Mouse (Mus musculus): ENCODE data around the gene Gm21981. TPM values are rescaled to one million over a fixed set of nuclear protein-coding genes. Genes with fewer than 3 reads are reported as not detected.
A peak's percentile ranks its signal among the peaks of the same experiment; 100 is the strongest.

The Gm21981 gene
- polyA plus RNA-seq, 1 experiment from 2014 or later = 0.13 TPM

GRCm38 (mm10) chr17:47682836-47683235, 11.4 kb downstream of the Gm21981 start:
- no peaks in the 10 kb centered on the region for H3K27me3 ChIP-seq
- no peak overlapping the region for H3K4me2 ChIP-seq
- no peak overlapping the region for H3K27ac ChIP-seq
- H3K36me3 ChIP-seq = peaks cover 70% of the 10 kb centered on the region
- H3K9me3 ChIP-seq = no peaks in the 10 kb centered on the region
- ATAC-seq (ENCODE audit: insufficient number of reproducible peaks, low FRiP score, low TSS enrichment, low read depth) = no peak
- no peak overlapping the region for H3K4me3 ChIP-seq
- H3K9ac ChIP-seq = no peak overlapping the region
- peaks cover 13% of the 10 kb centered on the region for H3K4me1 ChIP-seq
- 72% methylated on average over 4 of the region's 4 CpGs for WGBS

- no peak overlapping the region for H3K4me3 ChIP-seq
- H3K36me3 ChIP-seq = peaks cover 56% of the 10 kb centered on the region
- no peak for ATAC-seq (ENCODE audit: insufficient number of reproducible peaks, low FRiP score, low TSS enrichment, low read depth)
- H3K27me3 ChIP-seq = no peaks in the 10 kb centered on the region
- no peak overlapping the region for H3K4me2 ChIP-seq
- no peaks in the 10 kb centered on the region for H3K9me3 ChIP-seq
- WGBS = 84% methylated on average over 5 of the region's 5 CpGs
- H3K9ac ChIP-seq = no peak overlapping the region
- no peak overlapping the region for H3K27ac ChIP-seq
- H3K4me1 ChIP-seq = no peaks in the 10 kb centered on the region
Measured at GRCm38 (mm10) chr17:47678702-47679101, 15.6 kb downstream of the Gm21981 start.

- Histone ChIP-seq H3K9ac (no peak overlapping the region), H3K27ac (no peak overlapping the region), H3K27me3 (peaks cover 2% of the 10 kb centered on the region), H3K4me2 (no peak overlapping the region), H3K4me1 (peaks cover under 1% of the 10 kb centered on the region; the same call in 1 of the 2 replicates), H3K4me3 (no peak overlapping the region), H3K9me3 (no peaks in the 10 kb centered on the region), H3K36me3 (peaks cover 53% of the 10 kb centered on the region)
- ATAC-seq (ENCODE audit: insufficient number of reproducible peaks, low FRiP score, low TSS enrichment, low read depth) = no peak
- 91% methylated on average over 5 of the region's 5 CpGs for WGBS
Measured at GRCm38 (mm10) chr17:47678238-47678637, 16.0 kb downstream of the Gm21981 start.

- H3K4me3 ChIP-seq = no peak overlapping the region
Measured at GRCm38 (mm10) chr17:47676581-47676980, 17.7 kb downstream of the Gm21981 start.

GRCm38 (mm10) chr17:47672311-47673111, 21.7 kb downstream of the Gm21981 start:
- peak overlapping the region; percentile 45 for H3K4me3 ChIP-seq
- ATAC-seq (ENCODE audit: insufficient number of reproducible peaks, low FRiP score, low TSS enrichment, low read depth) = peak; percentile 65; the same call in 1 of the 2 replicates
- H3K27me3 ChIP-seq = peaks cover 20% of the 10 kb centered on the region
- H3K9ac ChIP-seq = 0 out of 2 replicates have a peak overlapping the region, but pooled peaks have one; percentile 31
- H3K9me3 ChIP-seq = no peaks in the 10 kb centered on the region
- 4% methylated on average over 66 of the region's 68 CpGs for WGBS
- peak overlapping the region; percentile 22; the same call in 1 of the 2 replicates for H3K27ac ChIP-seq
- peaks cover 14% of the 10 kb centered on the region for H3K4me1 ChIP-seq
- H3K4me2 ChIP-seq = peak overlapping the region; percentile 81
- H3K36me3 ChIP-seq = peaks cover 13% of the 10 kb centered on the region; the same call in 1 of the 2 replicates

More at GRCm38 (mm10) chr17:47676581-47676980, 17.7 kb downstream of the Gm21981 start:
- H3K4me1 ChIP-seq = peaks cover 14% of the 10 kb centered on the region
- H3K9ac ChIP-seq = no peak overlapping the region
- peaks cover 13% of the 10 kb centered on the region for H3K27me3 ChIP-seq
- H3K4me2 ChIP-seq = no peak overlapping the region
- H3K9me3 ChIP-seq = no peaks in the 10 kb centered on the region
- 22% methylated on average over 9 of the region's 9 CpGs for WGBS
- ATAC-seq (ENCODE audit: insufficient number of reproducible peaks, low FRiP score, low TSS enrichment, low read depth) = no peak
- peaks cover 44% of the 10 kb centered on the region for H3K36me3 ChIP-seq
- H3K27ac ChIP-seq = no peak overlapping the region

GRCm38 (mm10) chr17:47671988-47672310, 22.3 kb downstream of the Gm21981 start:
- WGBS = 14% methylated on average over 14 of the region's 14 CpGs
- Histone ChIP-seq H3K9ac (no peak overlapping the region), H3K4me3 (peak overlapping the region; percentile 45), H3K9me3 (no peaks in the 10 kb centered on the region), H3K27ac (no peak overlapping the region), H3K4me2 (peak overlapping the region; percentile 81), H3K4me1 (peaks cover 14% of the 10 kb centered on the region), H3K36me3 (peaks cover 13% of the 10 kb centered on the region; the same call in 1 of the 2 replicates), H3K27me3 (peaks cover 20% of the 10 kb centered on the region)
- no peak for ATAC-seq (ENCODE audit: insufficient number of reproducible peaks, low FRiP score, low TSS enrichment, low read depth)

GRCm38 (mm10) chr17:47669166-47669565, 25.1 kb downstream of the Gm21981 start:
- H3K27ac ChIP-seq = no peak overlapping the region
- no peaks in the 10 kb centered on the region for H3K9me3 ChIP-seq
- H3K36me3 ChIP-seq = 0 out of 2 replicates have a peak, but pooled peaks cover 4% of the 10 kb centered on the region
- peaks cover 14% of the 10 kb centered on the region for H3K4me1 ChIP-seq
- ATAC-seq (ENCODE audit: insufficient number of reproducible peaks, low FRiP score, low TSS enrichment, low read depth) = no peak
- no peak overlapping the region for H3K4me3 ChIP-seq
- H3K27me3 ChIP-seq = peaks cover 20% of the 10 kb centered on the region
- H3K9ac ChIP-seq = no peak overlapping the region
- WGBS = 79% methylated on average over 4 of the region's 4 CpGs
- no peak overlapping the region for H3K4me2 ChIP-seq

GRCm38 (mm10) chr17:47664474-47664873, 29.8 kb downstream of the Gm21981 start:
- Histone ChIP-seq H3K9me3 (no peaks in the 10 kb centered on the region), H3K36me3 (no peaks in the 10 kb centered on the region), H3K27me3 (no peaks in the 10 kb centered on the region), H3K4me2 (no peak overlapping the region), H3K9ac (no peak overlapping the region), H3K4me1 (no peaks in the 10 kb centered on the region), H3K27ac (no peak overlapping the region), H3K4me3 (no peak overlapping the region)
- 84% methylated on average over 7 of the region's 7 CpGs for WGBS
- ATAC-seq (ENCODE audit: insufficient number of reproducible peaks, low FRiP score, low TSS enrichment, low read depth) = no peak

GRCm38 (mm10) chr17:47663009-47663713, 31.1 kb downstream of the Gm21981 start:
- H3K9me3 ChIP-seq = no peaks in the 10 kb centered on the region

GRCm38 (mm10) chr17:47658741-47659243, 35.5 kb downstream of the Gm21981 start:
- H3K9ac ChIP-seq = no peak overlapping the region
- 86% methylated on average over 3 of the region's 3 CpGs for WGBS
- H3K27me3 ChIP-seq = no peaks in the 10 kb centered on the region
- H3K4me3 ChIP-seq = no peak overlapping the region
- no peak for ATAC-seq (ENCODE audit: insufficient number of reproducible peaks, low FRiP score, low TSS enrichment, low read depth)
- H3K36me3 ChIP-seq = no peaks in the 10 kb centered on the region
- H3K9me3 ChIP-seq = no peaks in the 10 kb centered on the region
- no peak overlapping the region for H3K27ac ChIP-seq
- no peaks in the 10 kb centered on the region for H3K4me1 ChIP-seq
- H3K4me2 ChIP-seq = no peak overlapping the region

More at GRCm38 (mm10) chr17:47663009-47663713, 31.1 kb downstream of the Gm21981 start:
- H3K27ac ChIP-seq = no peak overlapping the region
- 70% methylated on average over 9 of the region's 9 CpGs for WGBS
- ATAC-seq (ENCODE audit: insufficient number of reproducible peaks, low FRiP score, low TSS enrichment, low read depth) = no peak
- H3K4me2 ChIP-seq = no peak overlapping the region
- no peaks in the 10 kb centered on the region for H3K27me3 ChIP-seq
- H3K4me1 ChIP-seq = no peaks in the 10 kb centered on the region
- no peaks in the 10 kb centered on the region for H3K36me3 ChIP-seq
- no peak overlapping the region for H3K9ac ChIP-seq
- H3K4me3 ChIP-seq = no peak overlapping the region

GRCm38 (mm10) chr17:47657901-47658300, 36.4 kb downstream of the Gm21981 start:
- no peak overlapping the region for H3K4me3 ChIP-seq
- no peaks in the 10 kb centered on the region for H3K36me3 ChIP-seq
- no peak for ATAC-seq (ENCODE audit: insufficient number of reproducible peaks, low FRiP score, low TSS enrichment, low read depth)
- no peaks in the 10 kb centered on the region for H3K9me3 ChIP-seq
- H3K27ac ChIP-seq = no peak overlapping the region
- whole genome bisulfite sequencing = 81% methylated on average over 4 of the region's 4 CpGs
- no peaks in the 10 kb centered on the region for H3K4me1 ChIP-seq
- H3K4me2 ChIP-seq = no peak overlapping the region
- H3K27me3 ChIP-seq = no peaks in the 10 kb centered on the region
- H3K9ac ChIP-seq = no peak overlapping the region

GRCm38 (mm10) chr17:47655697-47656096, 38.6 kb downstream of the Gm21981 start:
- no peaks in the 10 kb centered on the region for H3K27me3 ChIP-seq
- H3K36me3 ChIP-seq = no peaks in the 10 kb centered on the region
- H3K27ac ChIP-seq = no peak overlapping the region
- H3K4me3 ChIP-seq = no peak overlapping the region
- H3K4me1 ChIP-seq = no peaks in the 10 kb centered on the region
- no peak overlapping the region for H3K4me2 ChIP-seq
- WGBS = 80% methylated on average over 5 of the region's 5 CpGs
- H3K9me3 ChIP-seq = no peaks in the 10 kb centered on the region
- no peak overlapping the region for H3K9ac ChIP-seq
- no peak for ATAC-seq (ENCODE audit: insufficient number of reproducible peaks, low FRiP score, low TSS enrichment, low read depth)
